Mouse (Mus musculus): ENCODE results near the gene Calhm4.
"Not testable (repeated sequence)": the region's sequence is repeated elsewhere in the genome, so short reads cannot be mapped to it uniquely, and the experiment has no call there.

Calhm4 gene

DNA sequence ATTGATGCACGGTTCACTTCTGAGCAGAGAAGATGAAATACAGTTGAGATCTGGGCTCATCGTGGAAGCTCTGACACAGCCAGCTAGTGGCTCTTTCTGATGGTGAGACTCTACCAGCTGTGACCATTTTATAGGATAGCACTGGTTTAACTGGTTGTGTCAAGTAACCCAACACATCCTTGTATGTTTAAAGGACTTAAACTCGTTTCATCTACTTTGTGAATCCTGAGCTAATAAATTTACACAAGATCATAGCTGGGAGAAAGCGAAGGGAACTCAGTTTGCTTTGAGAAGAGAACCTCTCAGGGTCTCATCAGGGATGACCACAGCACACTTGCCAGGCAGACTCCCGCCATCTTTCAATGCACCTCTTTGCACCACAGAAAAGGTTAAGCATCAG lies at the start of gene Calhm4:
Calhm4 (minus strand) TSS at position 101 of the 400 bp plus-strand sequence.
- no peak for DNase-seq (ENCODE audit: low spot score)

DNA sequence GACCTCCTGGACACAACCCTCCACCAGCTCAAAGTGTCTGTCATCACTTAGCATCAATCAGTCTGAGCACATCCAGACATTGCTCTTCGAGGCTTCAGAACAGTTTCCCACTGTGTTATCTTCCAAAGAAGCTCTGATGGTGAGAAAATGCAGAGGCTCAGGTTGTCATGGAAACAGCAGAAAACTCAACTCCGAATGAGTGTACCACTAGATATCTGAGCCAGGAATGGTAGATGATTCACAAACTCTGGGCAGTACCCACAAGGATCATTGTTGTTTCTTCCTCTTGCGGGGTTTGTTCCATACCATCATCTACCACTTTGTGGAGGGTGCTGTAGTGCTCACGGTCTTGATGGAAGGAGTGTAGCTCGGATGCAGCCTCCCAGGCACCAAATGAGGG lies 47.8 kb upstream of the Calhm4 start:
- DNase-seq (ENCODE audit: low spot score) = no peak

DNA sequence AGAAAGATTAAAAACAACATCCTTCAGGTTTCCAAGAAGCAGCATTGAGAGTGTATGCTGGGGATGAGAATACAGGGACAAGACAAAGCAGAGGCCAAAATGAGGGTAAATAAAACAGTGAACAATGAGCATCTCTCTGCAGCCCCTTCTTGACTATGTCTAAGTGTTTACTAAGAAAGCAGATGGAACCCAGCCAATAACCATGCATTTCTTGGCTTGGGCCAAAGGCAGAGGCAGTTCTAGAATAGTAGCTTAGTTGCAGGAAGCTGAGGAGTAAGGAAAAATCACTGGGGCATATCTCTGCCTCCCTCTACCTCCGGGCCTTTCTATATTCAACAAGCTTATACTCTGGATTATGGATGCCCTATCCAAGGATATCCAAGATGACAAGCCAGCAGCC lies 46.4 kb upstream of the Calhm4 start:
- no peak for DNase-seq (ENCODE audit: low spot score)

DNA sequence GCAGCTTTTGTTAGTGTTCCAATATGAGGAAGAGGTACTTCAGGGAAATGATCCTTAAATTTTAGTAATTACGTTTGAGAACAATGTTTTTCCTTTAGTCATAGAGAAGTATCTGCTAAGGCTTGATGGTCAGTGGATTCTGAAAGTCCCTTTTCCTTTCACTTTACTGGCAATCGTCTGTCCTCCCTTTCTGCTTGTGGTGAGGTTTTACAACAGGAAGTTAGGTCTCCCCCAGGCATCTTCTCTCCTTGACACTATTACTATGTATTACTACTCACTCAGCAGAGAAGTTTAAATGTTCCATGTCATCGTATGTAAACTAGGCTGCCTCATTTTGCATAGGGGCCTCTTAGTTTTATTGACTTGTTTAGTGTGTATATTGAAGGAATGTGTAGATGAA lies 45.4 kb upstream of the Calhm4 start:
- DNase-seq (ENCODE audit: low spot score) = no peak

DNA sequence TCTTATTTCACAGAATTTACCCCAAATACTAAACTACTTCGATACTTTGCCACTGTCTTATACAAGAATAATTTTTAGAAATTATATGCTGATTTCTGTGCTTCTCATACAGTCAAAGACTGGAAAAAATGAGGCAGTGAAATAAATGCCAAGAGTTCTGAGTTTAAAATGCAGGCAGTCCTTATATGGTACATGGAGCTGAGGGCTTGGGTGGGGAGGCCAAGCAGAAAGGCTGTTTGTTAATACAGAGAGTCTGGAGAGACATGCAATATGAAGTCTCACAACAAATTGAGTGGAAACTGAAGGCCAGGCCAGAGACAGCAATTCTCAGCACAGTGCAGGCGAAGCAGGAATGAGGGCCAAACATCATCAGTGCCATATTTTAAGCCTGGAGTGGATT lies 44.4 kb upstream of the Calhm4 start:
- DNase-seq (ENCODE audit: low spot score) = no peak

DNA sequence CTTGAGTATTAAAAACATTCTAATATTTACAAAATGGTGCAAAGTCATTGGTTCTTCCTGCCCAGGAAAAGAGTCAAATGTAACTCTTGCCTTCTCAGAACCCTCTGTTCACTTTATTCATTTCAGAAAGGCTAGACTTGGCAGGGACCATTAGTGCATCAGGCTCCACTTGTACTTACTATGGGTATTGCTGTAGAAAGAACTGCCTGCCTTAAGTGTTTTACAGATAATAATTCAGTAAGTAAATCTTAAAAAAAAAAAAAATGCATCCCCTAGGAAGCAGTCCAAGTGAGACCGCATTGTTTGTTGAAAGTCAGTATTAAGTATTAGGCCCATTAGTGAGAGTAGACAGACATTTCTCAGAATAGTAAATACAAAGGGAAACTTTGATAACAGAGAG lies 42.4 kb upstream of the Calhm4 start:
- DNase-seq (ENCODE audit: low spot score) = no peak

DNA sequence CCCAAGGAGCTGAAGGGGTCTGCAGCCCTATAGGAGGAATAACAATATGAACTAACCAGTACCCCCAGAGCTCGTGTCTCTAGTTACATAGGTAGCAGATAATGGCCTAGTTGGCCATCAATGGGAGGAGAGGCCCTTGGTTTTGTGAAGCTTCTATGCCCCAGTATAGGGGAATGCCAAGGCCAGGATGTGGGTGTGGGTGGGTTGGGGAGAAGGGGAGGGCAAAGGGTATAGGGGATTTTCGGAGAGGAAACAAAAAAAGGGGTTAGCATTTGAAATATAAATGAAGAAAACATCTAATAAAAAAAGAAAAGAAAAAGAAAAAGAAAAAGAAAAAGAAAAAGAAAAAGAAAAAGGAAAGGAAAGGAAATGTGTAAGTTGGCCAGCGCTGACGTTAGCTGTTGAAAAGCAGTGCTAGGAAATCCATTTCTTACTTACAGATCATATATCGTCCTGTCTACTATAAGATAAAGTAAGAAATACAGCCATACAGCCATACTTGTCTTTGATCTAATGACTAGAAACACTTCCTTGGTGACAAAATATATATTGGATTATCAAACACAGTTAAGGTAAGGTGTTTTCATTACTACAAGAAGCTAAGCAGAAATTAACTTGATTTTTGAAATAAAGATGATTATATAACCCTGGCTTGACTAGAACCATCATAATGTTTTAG lies 30.6 kb upstream of the Calhm4 start:
- no peak for DNase-seq (ENCODE audit: low spot score)

DNA sequence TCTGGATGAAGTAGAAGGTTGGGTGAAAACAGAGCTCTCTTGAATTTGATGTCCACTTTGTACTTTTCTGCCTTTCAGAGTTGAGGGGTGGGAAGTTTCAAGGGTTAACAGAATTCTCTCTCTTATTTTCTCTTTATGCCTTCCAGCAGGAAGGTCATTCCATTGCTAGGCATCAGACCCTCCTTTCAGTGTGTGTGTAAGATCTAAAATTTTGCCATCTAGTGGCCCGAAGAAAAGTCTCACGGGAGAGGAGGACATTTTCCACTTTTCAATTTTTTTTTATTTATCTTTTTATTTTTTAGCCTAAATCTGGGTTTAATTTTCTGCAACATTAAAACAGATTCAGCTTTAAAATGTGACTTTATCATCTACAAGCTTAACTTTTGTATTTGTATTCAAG lies 27.5 kb upstream of the Calhm4 start:
- no peak for DNase-seq (ENCODE audit: low spot score)

DNA sequence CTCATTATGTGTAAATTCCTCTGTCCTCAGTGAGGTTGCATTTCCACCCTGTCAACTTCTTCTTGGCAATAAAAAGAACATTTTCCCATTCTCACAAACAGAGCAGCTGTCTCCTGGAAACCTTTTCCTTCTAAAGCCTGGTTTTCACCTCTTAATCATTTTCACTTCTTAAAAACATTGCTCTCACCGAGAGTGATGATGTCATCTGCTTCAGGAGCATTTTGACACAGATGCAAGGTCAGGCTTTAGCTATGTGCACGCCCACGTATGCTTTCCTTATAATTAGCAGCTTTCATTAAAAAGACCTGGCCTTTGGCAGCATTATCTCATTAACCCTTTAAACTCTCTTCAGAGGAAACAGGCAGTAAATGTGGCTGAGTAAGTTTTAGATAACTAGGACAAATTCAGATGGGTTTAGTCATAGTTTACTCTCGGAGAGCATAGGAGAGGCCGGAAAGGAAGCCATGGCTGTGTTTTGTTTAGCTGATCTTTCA lies 26.9 kb upstream of the Calhm4 start:
- DNase-seq (ENCODE audit: low spot score) = no peak

DNA sequence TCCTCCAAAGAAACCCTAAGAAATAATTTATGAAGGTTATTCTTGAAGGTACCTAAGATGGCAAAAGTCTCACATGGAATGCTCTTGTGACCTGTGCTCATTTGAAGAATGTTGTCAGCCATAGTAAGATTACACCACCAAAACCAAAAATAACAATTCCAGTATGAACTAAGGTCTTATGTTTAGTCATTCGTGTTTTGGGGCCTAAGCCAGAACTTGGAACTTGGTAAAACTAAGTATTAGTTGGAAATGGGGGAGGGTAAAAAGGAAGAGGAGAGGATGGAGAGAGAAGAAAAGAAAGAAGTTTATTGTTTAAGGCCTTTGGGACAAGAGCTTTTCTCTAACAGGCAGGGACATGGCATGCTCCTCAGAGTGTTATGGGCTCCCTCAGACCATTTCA lies 25.5 kb upstream of the Calhm4 start:
- no peak for DNase-seq (ENCODE audit: low spot score)

DNA sequence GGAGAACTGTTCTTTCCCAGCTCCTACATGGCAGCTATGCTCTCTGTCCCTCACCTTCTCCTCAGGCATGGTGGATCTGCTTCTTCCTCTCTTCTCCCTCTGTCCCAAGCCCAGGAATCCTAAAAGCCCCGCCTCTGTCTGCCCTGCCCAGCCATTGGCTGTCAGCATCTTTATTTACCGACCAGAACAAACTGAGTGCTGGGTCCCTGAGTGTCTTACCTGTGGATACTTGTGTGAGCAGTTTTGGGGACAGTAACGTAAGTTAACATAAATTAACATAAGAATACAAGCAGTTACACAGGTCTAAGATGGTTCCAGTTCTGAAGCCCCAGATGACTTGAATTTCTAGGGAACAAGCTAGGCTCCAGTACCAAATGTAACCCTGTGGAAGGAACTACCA lies 22.5 kb upstream of the Calhm4 start:
- no peak for DNase-seq (ENCODE audit: low spot score)

DNA sequence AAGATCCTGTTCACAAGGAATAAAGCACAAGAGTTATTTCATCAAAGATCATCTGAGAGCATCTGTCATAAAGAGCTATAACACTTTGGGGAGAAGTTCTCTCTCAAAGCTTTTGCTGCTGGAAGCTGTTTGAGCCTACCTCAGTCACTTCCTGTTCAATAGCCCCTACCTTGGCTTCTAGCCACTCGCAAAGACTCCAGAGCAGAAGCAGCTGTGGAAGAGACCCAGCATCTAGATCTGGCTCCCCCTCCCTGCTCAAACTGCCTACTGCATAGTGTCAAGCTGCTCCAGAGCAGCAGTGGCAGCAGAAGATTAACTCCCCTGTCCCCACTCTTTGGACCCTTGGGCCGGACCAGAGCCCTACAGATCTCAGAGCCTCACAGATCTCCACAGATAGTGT lies 9.9 kb upstream of the Calhm4 start:
- DNase-seq (ENCODE audit: low spot score) = no peak

DNA sequence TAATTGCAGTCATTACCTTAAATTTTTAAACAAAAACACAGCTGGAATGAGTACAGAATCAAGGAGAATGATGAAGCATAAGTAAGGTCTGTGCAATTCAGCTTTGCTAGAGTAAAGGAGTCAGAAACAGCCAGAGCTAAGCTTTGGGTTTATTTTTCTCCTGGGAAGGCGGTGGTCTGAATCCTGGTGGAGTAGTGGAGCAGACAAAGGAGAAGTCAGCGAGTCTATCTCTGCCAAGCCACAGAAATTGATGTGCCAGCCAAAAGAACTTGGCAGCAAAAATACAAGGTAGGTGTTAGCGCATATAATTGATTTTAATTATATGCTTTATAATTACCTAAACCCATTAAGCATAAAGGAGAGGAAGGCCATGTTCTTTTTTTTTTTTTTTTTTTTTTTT lies 6.7 kb downstream of the Calhm4 start, which contains the start of gene Trappc3l:
Trappc3l (plus strand) TSS at position 197 of the 400 bp plus-strand sequence.
- DNase-seq (ENCODE audit: low spot score) = no peak

DNA sequence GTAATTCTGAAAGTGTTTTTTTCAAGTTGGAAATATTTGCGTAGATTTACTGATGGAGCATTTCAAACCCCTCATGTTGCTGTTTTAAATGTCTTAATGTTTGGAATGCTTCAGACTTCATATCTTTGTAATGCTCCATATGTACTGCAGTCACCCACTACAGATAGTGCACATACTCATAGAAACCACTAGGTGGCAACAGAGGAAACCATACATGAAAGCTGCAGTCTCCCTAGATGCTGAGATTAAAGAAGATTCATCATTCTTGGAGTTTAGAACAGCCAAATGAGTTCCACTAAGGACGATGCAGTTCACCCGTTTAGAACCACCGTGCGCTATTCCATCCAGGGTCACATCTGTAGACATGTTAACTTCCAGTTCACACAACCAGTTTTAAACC lies 7.5 kb downstream of the Calhm4 start:
- peak; percentile 23 for DNase-seq (ENCODE audit: low spot score)

DNA sequence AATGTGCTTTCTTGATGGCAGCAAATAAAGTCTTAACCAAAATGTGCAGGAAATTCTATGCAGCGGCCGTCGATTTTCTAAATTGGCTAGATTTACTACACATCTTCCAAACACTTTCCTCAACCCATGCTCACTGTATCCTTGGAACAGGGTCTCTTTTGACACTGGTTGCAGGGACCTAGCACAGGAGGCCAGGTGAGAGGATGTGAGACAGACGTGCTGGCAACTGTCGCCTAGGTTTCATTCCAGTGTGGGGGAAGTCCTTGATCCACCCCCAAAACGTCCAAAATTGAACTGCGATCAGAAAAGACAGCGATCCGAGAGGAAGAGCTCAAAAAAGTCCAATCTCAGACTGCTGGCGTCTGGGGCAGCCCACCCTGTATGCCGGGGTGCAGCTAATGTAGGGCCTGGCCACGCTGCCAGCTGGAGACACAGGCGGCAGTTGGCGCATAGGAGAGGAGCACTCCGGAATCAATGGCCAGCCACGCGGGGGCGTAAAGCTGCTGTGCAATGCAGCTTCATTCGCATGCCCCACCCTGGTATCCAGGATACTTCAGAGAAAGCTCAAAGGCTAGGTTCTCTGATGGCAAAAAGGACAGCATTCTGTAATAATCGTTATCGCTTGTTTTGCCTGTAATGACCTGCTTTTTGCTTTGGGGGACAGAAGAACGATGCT lies 10.3 kb downstream of the Calhm4 start:
- peak; percentile 61 for DNase-seq (ENCODE audit: low spot score)

DNA sequence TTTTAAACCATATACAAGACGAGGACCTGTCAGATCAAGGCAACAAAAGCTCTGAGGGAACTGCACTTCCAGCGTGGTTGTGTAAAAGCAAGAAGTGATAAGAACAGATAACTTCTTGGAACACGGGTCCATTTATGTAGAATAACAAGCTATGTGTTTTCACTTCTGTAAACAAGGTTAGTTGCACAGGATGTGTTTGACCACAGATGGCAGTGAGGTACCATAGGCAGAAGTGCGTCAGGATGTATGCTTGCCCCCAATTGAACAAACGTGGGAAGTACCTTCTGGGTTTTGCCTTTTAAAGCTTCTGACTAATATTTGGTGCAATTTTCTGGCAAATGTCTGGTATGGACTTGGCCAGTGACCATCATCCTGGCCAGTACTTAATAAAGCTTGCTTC lies 13.8 kb downstream of the Calhm4 start:
- DNase-seq (ENCODE audit: low spot score) = peak; percentile 5

DNA sequence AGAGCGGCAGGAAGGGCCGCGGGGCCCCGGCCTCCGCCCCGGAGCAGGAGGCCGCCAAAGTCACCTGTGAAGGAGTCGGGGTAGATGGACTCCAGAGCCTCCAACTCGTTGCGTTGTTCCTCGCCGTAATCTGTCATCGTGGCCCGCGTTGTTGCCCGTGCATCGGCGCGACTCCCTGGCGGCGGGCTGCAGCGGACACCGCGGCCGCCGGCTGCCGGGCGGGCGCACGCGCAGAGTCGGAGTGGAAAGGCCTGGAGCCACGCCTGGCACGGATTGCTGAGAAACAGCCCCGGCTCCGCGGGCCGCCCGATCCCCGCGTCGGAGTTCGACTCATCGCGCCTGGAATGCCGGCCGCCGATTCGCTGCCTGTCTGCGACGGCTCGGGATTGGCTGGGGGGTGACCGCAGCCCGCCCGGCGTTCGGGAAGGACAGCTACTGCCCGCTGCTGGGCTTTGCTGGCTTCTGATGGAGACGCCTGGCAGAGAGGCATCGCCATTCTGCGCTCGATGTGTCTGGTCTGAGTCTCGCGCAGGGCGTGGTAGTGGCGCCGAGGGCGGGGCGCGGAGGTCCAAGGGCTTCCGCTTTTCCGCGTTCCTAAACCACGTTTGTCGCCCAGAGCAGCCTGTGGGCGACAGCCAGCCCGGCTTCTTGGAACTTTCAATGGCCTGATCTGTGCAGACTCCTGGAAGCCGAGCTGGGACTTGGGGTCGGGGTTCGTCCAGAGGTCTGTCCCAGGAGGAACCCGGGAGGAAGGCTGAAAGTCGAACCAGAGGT lies 24.6 kb downstream of the Calhm4 start, which contains the start of gene Rwdd1:
Rwdd1 (minus strand) TSS at position 323 of the 774 bp plus-strand sequence.
- peak; percentile 98 for DNase-seq (ENCODE audit: low spot score)

DNA sequence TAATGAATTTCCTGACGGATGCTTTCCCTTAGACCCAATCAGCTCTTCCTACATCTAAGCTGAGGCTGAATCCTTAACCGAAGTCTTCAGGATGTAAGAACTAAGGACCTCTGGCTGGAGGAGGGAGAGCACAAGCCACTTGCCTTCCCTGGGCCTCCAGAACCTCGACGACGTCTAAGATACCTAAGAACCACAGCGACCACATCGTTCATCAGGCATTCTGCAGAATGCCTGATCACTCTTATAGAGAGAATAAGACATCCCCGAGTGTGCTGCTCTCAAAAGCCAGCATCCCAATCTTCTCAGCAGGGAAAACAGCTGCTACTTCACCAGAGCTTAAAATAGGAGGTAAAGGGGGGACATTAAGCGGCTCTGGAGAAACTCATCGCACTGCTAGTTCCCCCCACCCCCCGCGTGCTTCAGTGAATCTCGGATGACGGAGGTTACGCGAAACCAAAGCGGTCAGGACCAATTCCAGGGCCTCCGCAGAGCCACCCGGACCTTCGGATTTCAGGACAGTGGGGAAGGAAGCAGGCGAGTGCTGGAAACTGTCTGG lies 25.3 kb downstream of the Calhm4 start:
- peak; percentile 2 for DNase-seq (ENCODE audit: low spot score)

DNA sequence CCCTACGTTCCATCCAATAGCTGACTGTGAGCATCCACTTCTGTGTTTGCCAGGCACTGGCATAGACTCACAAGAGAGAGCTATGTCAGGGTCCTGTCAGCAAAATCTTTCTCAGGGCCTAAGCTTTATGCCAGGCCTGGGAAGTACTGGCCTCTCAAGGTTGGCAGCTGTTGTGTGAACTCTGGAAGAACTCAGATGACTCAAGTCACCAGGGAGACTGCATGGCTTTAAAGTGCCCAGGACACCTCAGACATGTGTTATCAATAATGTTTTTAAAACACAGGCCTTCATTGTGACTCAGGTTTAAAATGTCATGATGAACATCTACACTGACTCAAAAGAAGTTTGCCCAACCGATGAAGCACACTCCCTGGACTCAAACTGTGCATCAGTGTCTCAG lies 30.9 kb downstream of the Calhm4 start:
- no peak for DNase-seq (ENCODE audit: low spot score)

DNA sequence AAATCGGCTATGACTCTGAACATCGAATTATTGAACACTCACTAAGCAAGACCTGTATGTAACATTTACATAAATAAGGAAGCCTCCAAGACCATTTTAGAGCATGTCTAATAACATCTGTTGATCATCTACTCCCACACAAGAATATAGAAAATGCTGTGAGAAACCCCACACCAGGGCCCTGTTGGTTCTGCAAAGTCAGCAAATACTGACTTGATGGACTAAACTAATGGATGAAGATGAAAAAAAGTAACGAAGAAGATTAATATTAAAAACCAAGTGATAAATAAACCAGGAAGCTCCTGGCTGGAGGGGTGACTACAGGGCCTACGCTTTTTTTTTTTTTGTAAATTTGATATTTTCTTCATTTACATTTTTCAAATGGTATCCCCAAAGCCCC lies 31.5 kb downstream of the Calhm4 start:
- DNase-seq (ENCODE audit: low spot score) = no peak

DNA sequence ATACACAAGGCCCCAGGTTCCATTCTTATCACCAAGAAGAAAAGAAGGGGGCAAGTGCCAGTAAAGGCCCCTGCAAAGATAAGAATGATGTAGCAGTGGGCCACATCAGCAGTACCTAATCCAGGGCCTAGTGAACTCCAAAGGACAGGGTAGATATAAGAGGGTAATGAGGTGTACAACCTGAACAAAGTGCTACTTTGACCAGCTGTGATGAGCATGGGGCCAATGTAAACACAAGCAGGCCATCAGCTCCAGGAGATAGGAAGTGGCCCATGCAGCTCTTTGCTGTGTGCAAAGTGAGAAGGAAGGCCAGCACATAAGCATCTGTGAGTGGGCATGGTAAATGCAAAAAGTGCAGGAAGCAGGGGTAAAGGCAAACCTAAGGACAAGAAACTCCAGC lies 45.7 kb downstream of the Calhm4 start:
- no peak for DNase-seq (ENCODE audit: low spot score)

DNA sequence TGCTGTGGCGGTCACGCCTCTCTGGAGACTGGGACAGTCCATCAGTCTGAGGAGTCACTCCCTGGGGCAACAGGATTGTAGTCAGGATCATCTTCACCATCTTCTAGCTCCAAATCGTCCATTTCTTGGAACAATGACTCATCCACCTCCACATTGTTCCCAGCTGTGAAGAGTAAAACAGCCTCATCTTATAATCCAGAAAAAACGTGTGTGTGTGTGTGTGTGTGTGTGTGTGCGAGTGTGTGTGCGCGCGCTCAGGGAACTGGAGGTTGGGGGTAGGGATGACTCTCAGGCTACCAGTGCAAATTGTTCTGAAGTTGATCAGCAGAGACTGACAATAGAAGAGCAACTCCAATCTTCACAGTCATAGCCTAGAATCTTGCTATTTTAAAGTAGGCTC lies 47.4 kb downstream of the Calhm4 start:
- DNase-seq (ENCODE audit: low spot score) = not testable (repeated sequence)

All from T-cell, adult 2 months (primary cell).